Mouse (Mus musculus) lung, embryonic 16.5 days (tissue): ENCODE data around the gene Sdk2. TPM values are rescaled to one million over a fixed set of nuclear protein-coding genes. Genes with fewer than 3 reads are reported as not detected.

Experiments used
- ATAC-seq: fragments of 200-750 bp; cut with Nextera tagmentation; 2 replicates; pipeline ENCODE4 v1.8.0; 2017; ENCODE audit warnings: low read depth, mild to moderate bottlenecking, moderate library complexity
- H3K27ac ChIP-seq: fragments of 300-500 bp; sonication (generic); 2 replicates; pipeline ENCODE4 v1.5.1; 2014; ENCODE audit warnings: mild to moderate bottlenecking, control low read depth, low read length
- H3K27me3 ChIP-seq: fragments of 300-500 bp; sonication (generic); 2 replicates; pipeline ENCODE4 v1.6.1; 2014; ENCODE audit warnings: low read depth, low read length, mixed read lengths; ENCODE audit not compliant: control insufficient read depth, insufficient read depth
- H3K36me3 ChIP-seq: fragments of 300-500 bp; sonication (generic); 2 replicates; pipeline ENCODE4 v1.6.1; 2014; ENCODE audit warnings: low read length; ENCODE audit not compliant: control insufficient read depth, insufficient read depth
- H3K4me1 ChIP-seq: fragments of 300-500 bp; sonication (generic); replicated peaks from 2 replicates; pipeline ENCODE4 v1.6.1; 2014; ENCODE audit warnings: low read length, mixed read lengths; ENCODE audit not compliant: control insufficient read depth, insufficient read depth
- H3K4me2 ChIP-seq: fragments of 300-500 bp; sonication (generic); 2 replicates; pipeline ENCODE4 v1.6.1; 2014; ENCODE audit warnings: low read depth, low read length, control low read depth
- H3K4me3 ChIP-seq: fragments of 300-500 bp; sonication (generic); 2 replicates; pipeline ENCODE4 v1.5.1; 2014; ENCODE audit warnings: mild to moderate bottlenecking, low read length, control low read depth
- H3K9ac ChIP-seq: fragments of 300-500 bp; sonication (generic); 2 replicates; pipeline ENCODE4 v1.6.1; 2014; ENCODE audit warnings: low read length, control low read depth
- H3K9me3 ChIP-seq: fragments of 300-500 bp; sonication (generic); 2 replicates; pipeline ENCODE4 v1.6.1; 2016; ENCODE audit warnings: low read length; ENCODE audit not compliant: control insufficient read depth
- WGBS: fragments of 180-500 bp; shearing (Covaris S2); extraction: QIAGEN DNeasy Blood & Tissue Kit; methylation state at CpG from one replicate; pipeline ENCODE4 v1.1.7; 2014; 5-methylcytosine and 5-hydroxymethylcytosine counted together
- polyA plus RNA-seq: library from polyadenylated mRNA; unstranded; fragments of >200 nt; fragmentation: Nextera tagmentation; extraction: Ambion mirVana; gene quantifications from 2 replicates; pipeline ENCODE4 v1.2.1, GENCODE M21; 2015

The Sdk2 gene
- polyA plus RNA-seq, 1 experiment from 2014 or later = 2.1 TPM

DNA sequence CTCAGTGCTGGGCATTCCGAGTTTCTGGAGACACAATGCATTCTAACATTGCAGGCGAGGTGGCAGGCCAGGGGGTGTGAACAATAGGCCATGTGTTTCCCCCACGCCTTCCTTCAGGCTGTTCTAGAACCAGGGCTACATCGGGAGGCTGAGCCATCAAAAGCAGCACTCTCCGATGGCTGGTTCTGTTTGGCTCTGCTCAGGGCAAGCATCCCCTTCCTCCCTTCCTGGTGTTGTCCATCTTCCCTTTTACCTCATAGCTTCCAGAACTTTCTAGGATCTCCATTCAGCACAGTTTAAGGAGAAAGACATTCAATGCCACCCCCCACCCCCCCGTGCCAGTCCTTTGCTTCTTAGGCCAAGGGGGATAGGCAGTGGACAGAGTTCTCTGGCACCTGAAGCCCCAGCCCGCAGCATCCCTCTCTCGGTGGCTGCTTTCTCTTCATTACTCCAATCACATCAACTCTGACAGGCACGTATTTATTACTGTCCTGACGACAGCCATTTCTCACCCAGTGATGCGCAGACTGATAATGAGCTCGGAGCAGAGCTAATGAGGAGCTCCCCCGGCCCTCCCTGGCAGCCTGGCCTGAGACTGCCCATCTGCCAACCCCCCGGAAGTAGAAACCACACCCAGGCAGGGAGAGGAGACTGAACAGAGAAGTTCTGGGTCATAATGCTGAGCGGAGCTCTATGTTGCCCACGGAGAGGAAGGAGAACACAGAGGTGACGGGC is 12.1 kb downstream of the Sdk2 start:
- ATAC-seq = no peak
- H3K27me3 ChIP-seq = no peaks in the 10 kb centered on the region
- H3K4me1 ChIP-seq = peaks cover 3% of the 10 kb centered on the region; the same call in 1 of the 2 replicates
- H3K27ac ChIP-seq = no peak overlapping the region
- H3K9me3 ChIP-seq = no peaks in the 10 kb centered on the region
- 69% methylated on average over 17 of the region's 17 CpGs for WGBS
- no peak overlapping the region for H3K9ac ChIP-seq
- H3K4me3 ChIP-seq = no peak overlapping the region
- H3K4me2 ChIP-seq = no peak overlapping the region
- H3K36me3 ChIP-seq = no peaks in the 10 kb centered on the region

DNA sequence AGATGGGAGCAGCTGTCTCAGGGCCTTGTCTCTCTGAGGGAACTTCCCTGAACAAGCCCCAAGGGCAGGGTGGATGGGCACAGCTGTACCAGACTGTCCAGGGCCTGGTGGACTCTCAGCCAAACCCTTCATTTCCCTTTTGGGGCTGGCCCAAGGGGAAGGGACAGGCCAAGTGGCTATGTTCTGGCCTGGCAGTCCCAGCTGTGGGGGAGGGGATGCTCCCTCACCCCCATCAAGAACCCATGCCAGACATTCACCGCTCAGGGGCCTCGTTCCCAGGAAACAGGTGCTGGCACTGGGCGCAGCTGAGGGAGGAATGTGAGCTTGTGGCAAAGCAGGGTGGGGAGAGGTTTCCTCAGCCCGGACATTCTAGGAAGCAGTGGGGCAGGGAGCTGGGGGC is 15.5 kb downstream of the Sdk2 start:
- peak; percentile 36; the same call in 1 of the 2 replicates for ATAC-seq
- Histone ChIP-seq H3K27me3 (no peaks in the 10 kb centered on the region), H3K4me2 (no peak overlapping the region), H3K4me1 (peaks cover 10% of the 10 kb centered on the region), H3K4me3 (no peak overlapping the region), H3K36me3 (no peaks in the 10 kb centered on the region), H3K9ac (no peak overlapping the region), H3K27ac (no peak overlapping the region), H3K9me3 (peaks cover 4% of the 10 kb centered on the region; the same call in 1 of the 2 replicates)
- 40% methylated on average over 4 of the region's 4 CpGs for WGBS

DNA sequence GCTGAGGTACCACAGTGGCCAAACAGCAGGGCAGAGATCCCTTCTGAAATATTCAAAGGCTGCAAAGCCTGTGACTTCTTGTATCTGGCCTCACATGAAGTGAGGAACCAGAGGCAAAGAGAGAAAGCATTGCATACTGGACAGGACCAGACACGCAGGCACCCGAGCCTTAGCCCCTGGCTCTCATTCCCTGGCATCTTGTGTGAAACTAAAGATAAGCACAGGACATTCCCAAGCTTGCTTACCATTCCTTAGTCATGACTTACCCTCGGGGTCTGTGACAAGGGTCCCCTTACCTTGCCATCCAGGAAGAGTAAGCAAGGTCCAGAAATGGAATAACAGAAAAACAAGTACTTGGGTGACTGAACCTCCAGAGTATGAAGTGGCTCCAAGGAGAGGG is 16.3 kb downstream of the Sdk2 start:
- WGBS = 60% methylated on average over 3 of the region's 3 CpGs
- no peak overlapping the region for H3K27ac ChIP-seq
- H3K4me1 ChIP-seq = peaks cover 10% of the 10 kb centered on the region

DNA sequence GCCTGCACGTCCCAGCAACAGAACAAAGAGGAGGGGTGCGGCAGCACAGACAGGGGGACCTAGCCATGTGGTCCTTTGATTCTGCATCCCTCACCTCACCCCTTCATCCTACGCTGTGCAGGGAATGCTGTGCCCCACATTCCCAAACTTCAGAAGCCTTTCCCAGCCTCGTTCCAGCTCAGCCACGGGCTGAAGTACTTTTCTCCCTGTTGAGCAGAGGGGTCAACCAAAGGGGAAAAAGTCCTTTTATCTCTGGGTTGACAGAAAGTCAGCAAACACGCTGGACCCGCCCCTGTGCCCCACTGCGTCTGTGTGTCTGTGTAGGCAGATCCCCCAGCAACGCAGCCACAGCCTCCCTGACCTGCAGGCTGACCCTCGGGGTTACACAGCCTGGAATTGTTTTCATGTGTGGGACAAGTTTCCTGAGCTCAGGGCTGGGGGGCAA is 18.9 kb downstream of the Sdk2 start:
- H3K4me2 ChIP-seq = no peak overlapping the region
- peaks cover 4% of the 10 kb centered on the region; the same call in 1 of the 2 replicates for H3K9me3 ChIP-seq
- no peaks in the 10 kb centered on the region for H3K27me3 ChIP-seq
- H3K27ac ChIP-seq = no peak overlapping the region
- no peaks in the 10 kb centered on the region for H3K36me3 ChIP-seq
- H3K4me1 ChIP-seq = peaks cover 10% of the 10 kb centered on the region
- H3K4me3 ChIP-seq = no peak overlapping the region
- peak overlapping the region; percentile 3; the same call in 1 of the 2 replicates for H3K9ac ChIP-seq
- peak; percentile 46 for ATAC-seq
- 3% methylated on average over 10 of the region's 10 CpGs for WGBS

More for the DNA sequence above, 16.3 kb downstream of the Sdk2 start:
- no peak overlapping the region for H3K4me2 ChIP-seq
- H3K4me3 ChIP-seq = no peak overlapping the region
- H3K9me3 ChIP-seq = peaks cover 4% of the 10 kb centered on the region; the same call in 1 of the 2 replicates
- H3K36me3 ChIP-seq = no peaks in the 10 kb centered on the region
- no peak for ATAC-seq
- no peaks in the 10 kb centered on the region for H3K27me3 ChIP-seq
- no peak overlapping the region for H3K9ac ChIP-seq

DNA sequence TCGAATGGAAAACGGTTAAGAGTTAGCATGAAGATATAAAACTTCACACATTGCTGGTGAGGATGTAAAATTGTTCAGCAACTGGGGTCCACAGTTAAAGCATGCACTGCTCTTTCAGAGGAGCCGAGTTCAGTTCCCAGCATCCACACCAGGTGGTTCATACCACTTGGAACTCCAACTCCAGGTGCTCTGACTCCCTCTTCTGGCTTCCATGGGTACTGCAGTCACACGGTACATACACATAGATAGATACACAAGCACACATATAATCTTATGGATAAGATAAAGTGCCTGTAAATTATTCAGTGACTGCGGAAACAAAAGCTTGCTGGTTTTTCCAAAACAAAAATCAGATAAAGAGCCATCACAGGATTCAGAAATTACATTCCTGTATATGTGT is 19.9 kb downstream of the Sdk2 start:
- WGBS = 90% methylated on average over 5 of the region's 5 CpGs
- Histone ChIP-seq H3K27ac (no peak overlapping the region), H3K4me2 (no peak overlapping the region), H3K27me3 (no peaks in the 10 kb centered on the region), H3K4me1 (peaks cover 10% of the 10 kb centered on the region), H3K4me3 (no peak overlapping the region), H3K36me3 (no peaks in the 10 kb centered on the region), H3K9me3 (peaks cover 4% of the 10 kb centered on the region; the same call in 1 of the 2 replicates), H3K9ac (no peak overlapping the region)
- no peak for ATAC-seq

DNA sequence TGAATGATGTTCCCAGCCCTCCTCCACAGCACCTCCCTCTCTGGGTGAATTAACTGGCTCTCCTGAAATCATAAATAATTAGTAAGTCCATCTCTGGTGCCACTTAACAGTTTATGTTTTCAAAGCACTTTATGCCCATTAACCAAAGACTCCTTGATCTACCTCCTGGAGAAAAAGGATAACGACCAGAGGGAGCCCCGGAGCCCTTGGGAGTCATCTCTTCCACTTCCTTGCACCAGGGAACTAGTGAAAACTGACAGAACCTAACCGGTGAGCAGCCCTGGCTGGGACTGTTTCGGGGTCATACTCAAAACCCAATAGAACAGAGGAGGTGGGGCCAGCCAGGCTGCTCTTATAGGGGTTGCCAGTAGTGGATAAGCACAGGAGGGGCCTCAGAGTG is 22.5 kb downstream of the Sdk2 start:
- H3K4me3 ChIP-seq = no peak overlapping the region
- no peak overlapping the region for H3K27ac ChIP-seq
- peaks cover 14% of the 10 kb centered on the region for H3K4me1 ChIP-seq
- no peaks in the 10 kb centered on the region for H3K27me3 ChIP-seq
- ATAC-seq = no peak
- H3K9ac ChIP-seq = no peak overlapping the region
- no peak overlapping the region for H3K4me2 ChIP-seq
- peaks cover 4% of the 10 kb centered on the region; the same call in 1 of the 2 replicates for H3K9me3 ChIP-seq
- H3K36me3 ChIP-seq = no peaks in the 10 kb centered on the region
- 53% methylated on average over 4 of the region's 4 CpGs for WGBS

DNA sequence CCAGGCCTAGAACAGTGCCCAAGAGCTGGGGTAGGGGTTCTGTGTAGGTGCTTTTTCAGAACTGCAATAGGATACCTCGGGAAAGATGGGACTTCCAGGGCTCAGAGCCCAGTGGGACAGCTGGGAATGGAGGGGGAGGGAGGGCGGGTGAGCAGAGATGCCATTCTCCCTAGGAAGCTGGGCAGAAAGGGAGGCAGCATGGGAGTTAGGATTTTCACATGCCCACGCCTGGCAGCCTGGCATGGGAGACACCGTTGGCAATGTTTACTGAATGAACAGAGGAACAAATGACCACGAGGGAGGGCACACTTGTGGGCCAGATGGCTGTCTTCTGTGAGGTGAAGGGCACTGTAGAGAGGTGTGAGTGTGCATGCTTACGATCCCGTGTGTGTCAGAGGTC is 23.3 kb downstream of the Sdk2 start:
- H3K9me3 ChIP-seq = peaks cover 4% of the 10 kb centered on the region; the same call in 1 of the 2 replicates
- peaks cover 14% of the 10 kb centered on the region for H3K4me1 ChIP-seq
- H3K27me3 ChIP-seq = no peaks in the 10 kb centered on the region
- H3K9ac ChIP-seq = no peak overlapping the region
- no peak for ATAC-seq
- no peak overlapping the region for H3K4me3 ChIP-seq
- no peak overlapping the region for H3K4me2 ChIP-seq
- no peaks in the 10 kb centered on the region for H3K36me3 ChIP-seq
- no peak overlapping the region for H3K27ac ChIP-seq
- 58% methylated on average over 7 of the region's 7 CpGs for WGBS

DNA sequence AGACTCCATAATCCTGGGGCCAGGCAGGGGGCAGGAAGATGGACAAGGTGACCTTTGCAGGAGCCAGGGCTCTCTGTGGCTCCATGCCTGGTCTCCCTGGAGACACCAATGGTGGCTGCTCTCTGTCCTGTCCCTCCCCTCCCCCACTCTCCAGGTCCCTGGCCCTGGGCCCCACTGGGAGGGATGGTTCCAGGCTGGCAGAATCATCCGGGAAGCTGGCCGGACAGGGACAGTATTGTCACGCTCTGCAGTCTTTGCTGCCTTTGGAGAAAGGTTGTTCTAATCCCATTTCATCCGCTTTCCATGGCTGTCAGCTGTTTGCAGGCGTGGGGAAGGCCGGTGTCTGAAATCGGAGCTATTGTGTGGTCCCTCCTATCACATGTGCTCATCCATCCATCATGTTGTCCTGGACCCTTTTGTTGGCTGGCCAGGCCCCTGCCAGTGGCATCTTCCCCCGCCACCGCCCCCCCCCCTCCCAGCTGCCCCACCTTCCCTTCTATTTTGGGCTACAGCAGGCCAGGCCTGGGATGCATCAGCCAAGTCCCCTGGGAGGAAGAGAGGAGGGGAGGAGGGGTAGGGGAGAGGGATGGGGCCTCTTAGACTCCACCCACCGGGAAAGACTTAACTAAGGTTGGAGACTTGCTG is 26.3 kb downstream of the Sdk2 start:
- Histone ChIP-seq H3K4me3 (no peak overlapping the region), H3K9ac (no peak overlapping the region), H3K27ac (no peak overlapping the region; the same call in 1 of the 2 replicates), H3K27me3 (no peaks in the 10 kb centered on the region), H3K9me3 (no peaks in the 10 kb centered on the region), H3K4me1 (peaks cover 14% of the 10 kb centered on the region), H3K4me2 (no peak overlapping the region), H3K36me3 (no peaks in the 10 kb centered on the region)
- 13% methylated on average over 10 of the region's 10 CpGs for WGBS
- ATAC-seq = peak; percentile 58

DNA sequence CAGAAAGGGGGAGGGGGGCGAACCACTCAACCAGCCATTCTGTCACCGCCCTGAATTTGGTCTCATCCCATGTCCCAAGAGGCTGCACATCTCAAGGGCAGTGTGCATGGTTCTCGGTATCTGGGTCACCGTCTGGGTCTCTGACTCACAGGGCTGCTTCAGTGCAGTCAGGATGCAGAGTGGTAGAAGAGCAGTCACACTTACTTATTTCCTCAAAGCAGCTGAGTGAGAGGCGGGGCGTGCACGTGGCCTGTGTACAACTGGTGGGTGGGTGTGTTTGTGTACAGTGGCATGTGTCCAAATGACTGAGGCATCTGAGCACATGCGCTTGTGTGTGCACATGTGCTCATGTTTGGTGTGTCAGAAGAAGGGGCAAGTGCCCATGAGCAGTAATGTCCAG is 28.8 kb downstream of the Sdk2 start:
- H3K9ac ChIP-seq = no peak overlapping the region
- H3K36me3 ChIP-seq = no peaks in the 10 kb centered on the region
- no peak overlapping the region for H3K4me2 ChIP-seq
- WGBS = 47% methylated on average over 8 of the region's 8 CpGs
- ATAC-seq = peak; percentile 55; the same call in 1 of the 2 replicates
- H3K4me3 ChIP-seq = no peak overlapping the region
- no peak overlapping the region for H3K27ac ChIP-seq
- H3K9me3 ChIP-seq = no peaks in the 10 kb centered on the region
- peaks cover 14% of the 10 kb centered on the region for H3K4me1 ChIP-seq
- no peaks in the 10 kb centered on the region for H3K27me3 ChIP-seq
